Mouse (Mus musculus) stomach, embryonic 15.5 days (tissue): Measurements from ENCODE around the gene Cfap74. TPM values are rescaled to one million over a fixed set of nuclear protein-coding genes. Genes with fewer than 3 reads are reported as not detected.

Experiments used
- ATAC-seq: fragments of 200-750 bp; cut with Nextera tagmentation; 2 replicates; pipeline ENCODE4 v1.8.0; 2017; ENCODE audit warnings: low read depth, moderate number of reproducible peaks, moderate TSS enrichment; ENCODE audit not compliant: insufficient read depth, low FRiP score
- H3K27ac ChIP-seq: fragments of 300-500 bp; sonication (generic); 2 replicates; pipeline ENCODE4 v1.5.1; 2015; ENCODE audit warnings: mild to moderate bottlenecking, inconsistent platforms
- H3K27me3 ChIP-seq: fragments of 300-500 bp; sonication (generic); replicated peaks from 2 replicates; pipeline ENCODE4 v1.6.1; 2015; ENCODE audit warnings: inconsistent platforms
- H3K36me3 ChIP-seq: fragments of 300-500 bp; sonication (generic); 2 replicates; pipeline ENCODE4 v1.6.1; 2015; ENCODE audit warnings: inconsistent platforms
- H3K4me1 ChIP-seq: fragments of 300-500 bp; sonication (generic); 2 replicates; pipeline ENCODE4 v1.6.1; 2015; ENCODE audit warnings: inconsistent platforms
- H3K4me2 ChIP-seq: fragments of 300-500 bp; sonication (generic); 2 replicates; pipeline ENCODE4 v1.6.1; 2015; ENCODE audit warnings: mild to moderate bottlenecking, inconsistent platforms
- H3K4me3 ChIP-seq: fragments of 300-500 bp; sonication (generic); replicated peaks from 2 replicates; pipeline ENCODE4 v1.5.1; 2015; ENCODE audit warnings: inconsistent platforms
- H3K9ac ChIP-seq: fragments of 300-500 bp; sonication (generic); 2 replicates; pipeline ENCODE4 v1.6.1; 2015; ENCODE audit warnings: inconsistent platforms
- H3K9me3 ChIP-seq: fragments of 300-500 bp; sonication (generic); 2 replicates; pipeline ENCODE4 v1.6.1; 2016; ENCODE audit warnings: inconsistent platforms
- WGBS: fragments of 180-500 bp; shearing (Covaris S2); methylation state at CpG from one replicate; pipeline ENCODE4 v1.1.7; 2015; 5-methylcytosine and 5-hydroxymethylcytosine counted together
- polyA plus RNA-seq: library from polyadenylated mRNA; unstranded; fragments of >200 nt; fragmentation: Nextera tagmentation; extraction: Ambion mirVana; gene quantifications from 2 replicates; pipeline ENCODE4 v1.2.1, GENCODE M21; 2015

Cfap74 gene
- polyA plus RNA-seq, 1 experiment from 2014 or later: 1.5 TPM

DNA sequence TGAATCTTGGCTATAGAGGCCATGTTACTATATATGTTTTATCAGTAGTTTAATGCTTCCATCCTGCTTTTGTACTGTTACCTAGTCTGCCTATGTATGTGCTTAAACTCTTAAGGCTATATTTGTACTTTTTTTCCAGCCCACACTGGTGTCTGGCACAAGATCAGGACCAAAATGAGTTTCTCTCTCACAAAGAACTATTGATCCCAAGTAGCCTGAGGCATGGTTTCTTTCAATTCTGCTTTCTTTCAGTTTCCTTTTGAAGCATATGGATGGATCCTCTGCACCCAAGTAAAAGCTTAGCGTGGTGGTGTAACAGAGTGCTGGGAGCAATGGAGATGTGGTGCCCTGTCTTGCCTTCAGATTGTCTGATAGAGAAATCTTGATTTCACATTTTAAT is 102.0 kb downstream of the Cfap74 start:
- Histone ChIP-seq H3K36me3 (0 out of 2 replicates have a peak, but pooled peaks cover 4% of the 10 kb centered on the region), H3K4me1 (no peaks in the 10 kb centered on the region), H3K27me3 (no peaks in the 10 kb centered on the region), H3K9me3 (no peaks in the 10 kb centered on the region), H3K27ac (no peak overlapping the region), H3K4me2 (no peak overlapping the region), H3K9ac (no peak overlapping the region), H3K4me3 (no peak overlapping the region)
- no peak for ATAC-seq
- 83% methylated on average over 1 of the region's 1 CpGs for WGBS

DNA sequence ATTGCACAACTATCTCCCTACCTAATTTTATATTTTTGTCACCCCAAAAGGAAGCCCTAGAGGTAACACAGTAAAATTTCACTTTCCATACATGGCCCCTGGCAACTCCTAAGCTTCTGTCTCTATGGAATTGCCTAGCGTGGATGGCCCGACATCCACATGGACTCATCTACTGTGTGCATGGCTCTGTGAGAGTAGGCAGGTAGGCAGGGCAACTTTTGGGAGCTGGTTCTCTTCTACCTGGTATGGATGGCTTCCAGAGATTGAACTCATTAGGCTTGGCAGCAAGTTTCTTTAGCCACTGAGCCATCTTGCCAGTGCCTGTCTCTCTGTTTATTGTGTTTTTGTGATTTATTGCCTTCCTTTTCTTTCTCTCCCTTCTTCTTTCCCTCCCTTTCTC is 105.8 kb downstream of the Cfap74 start:
- Histone ChIP-seq H3K27me3 (no peaks in the 10 kb centered on the region), H3K4me3 (no peak overlapping the region), H3K36me3 (0 out of 2 replicates have a peak, but pooled peaks cover 4% of the 10 kb centered on the region), H3K9ac (no peak overlapping the region), H3K4me2 (no peak overlapping the region), H3K9me3 (no peaks in the 10 kb centered on the region), H3K27ac (no peak overlapping the region), H3K4me1 (no peaks in the 10 kb centered on the region)
- no peak for ATAC-seq
- WGBS: 85% methylated on average over 2 of the region's 2 CpGs

Other genes starting within 250 kb of the Cfap74 start
- 16.2 and 16.6 TPM in 2 replicates for gene Ski, start 186.6 kb upstream of the Cfap74 start, polyA plus RNA-seq
- 64.5 and 65.8 TPM in 2 replicates for gene Faap20, start 159.4 kb upstream of the Cfap74 start, polyA plus RNA-seq
- 17.9 and 18.3 TPM in 2 replicates for gene Prkcz, start 47.8 kb upstream of the Cfap74 start, polyA plus RNA-seq
- 0.06 TPM in 1 of 2 replicates, not detected in the other for gene Gabrd, start 11.1 kb upstream of the Cfap74 start, polyA plus RNA-seq
- 0.28 and 0.46 TPM in 2 replicates for gene Tmem52, start 59.9 kb downstream of the Cfap74 start, polyA plus RNA-seq
- gene Gnb1, start 82.2 kb downstream of the Cfap74 start, polyA plus RNA-seq: 446 and 447 TPM in 2 replicates
- 79.7 and 83.2 TPM in 2 replicates for gene Nadk, start 153.2 kb downstream of the Cfap74 start, polyA plus RNA-seq
- gene Slc35e2, start 192.2 kb downstream of the Cfap74 start, polyA plus RNA-seq: 6.9 and 7.9 TPM in 2 replicates
- gene Cdk11b, start 215.7 kb downstream of the Cfap74 start, polyA plus RNA-seq: 56.7 and 59.8 TPM in 2 replicates
- not detected in 2 replicates for gene Gm10563, start 236.2 kb downstream of the Cfap74 start, polyA plus RNA-seq
- gene Mmp23, start 244.2 kb downstream of the Cfap74 start, polyA plus RNA-seq: 39.6 and 42.0 TPM in 2 replicates